Mouse (Mus musculus) cerebral cortex, adult 2 months (tissue): ENCODE measurements around the gene Otud7b.

Source experiments
- WGBS: fragments of 180-500 bp; shearing (Covaris S2); methylation state at CpG from one replicate; pipeline ENCODE4 v1.1.7; 2018; 5-methylcytosine and 5-hydroxymethylcytosine counted together

The Otud7b gene

DNA sequence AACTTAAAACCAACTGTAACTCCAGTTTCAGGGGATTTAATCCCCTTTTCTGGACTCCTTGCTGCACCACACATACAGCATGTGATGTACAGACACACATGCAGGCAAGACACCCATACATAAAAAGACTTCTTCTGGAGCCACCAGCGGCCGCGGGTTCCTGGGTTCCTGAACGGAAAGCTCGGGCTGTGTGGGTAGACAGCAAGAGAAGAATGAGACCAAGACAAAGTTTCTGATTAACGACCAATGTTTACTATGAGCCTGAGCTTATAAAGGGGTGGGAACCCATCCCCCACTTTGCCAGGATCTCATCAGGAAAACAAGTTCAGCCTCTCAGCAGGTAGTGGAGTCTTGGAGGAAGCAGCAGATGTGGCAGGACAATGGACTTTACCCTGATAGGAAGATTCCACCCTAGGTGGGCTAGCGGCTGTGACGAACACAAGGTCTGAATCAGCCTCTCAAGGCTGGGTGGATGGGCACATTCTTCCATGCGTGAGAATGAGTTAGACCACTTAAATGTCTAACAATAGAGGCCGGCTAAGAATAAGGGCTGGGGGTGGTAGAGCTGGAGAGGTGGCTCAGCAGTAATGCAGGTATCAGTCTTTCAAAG, 20.1 kb upstream of the Otud7b start:
- WGBS = 74% methylated on average over 10 of the region's 10 CpGs

DNA sequence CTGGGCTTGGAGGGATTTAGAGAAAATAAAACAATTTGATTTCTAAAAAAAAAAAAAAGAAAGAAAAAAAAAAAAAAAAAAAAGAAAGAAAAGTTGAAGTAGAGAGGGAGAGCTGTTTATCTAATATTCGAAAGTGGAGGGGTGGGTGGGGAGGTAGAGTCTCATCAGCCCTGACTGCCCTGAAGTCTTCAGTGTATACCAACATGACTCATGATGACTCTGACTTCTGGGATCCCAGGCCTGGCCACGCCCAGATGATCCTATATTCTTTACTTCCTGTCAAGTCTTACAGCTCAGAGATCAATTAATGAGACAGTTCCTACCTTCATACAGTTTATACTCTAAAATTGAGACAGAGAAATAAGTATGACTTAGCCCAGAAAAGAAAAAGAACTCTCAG, 17.1 kb upstream of the Otud7b start:
- 82% methylated on average over 2 of the region's 2 CpGs for WGBS

DNA sequence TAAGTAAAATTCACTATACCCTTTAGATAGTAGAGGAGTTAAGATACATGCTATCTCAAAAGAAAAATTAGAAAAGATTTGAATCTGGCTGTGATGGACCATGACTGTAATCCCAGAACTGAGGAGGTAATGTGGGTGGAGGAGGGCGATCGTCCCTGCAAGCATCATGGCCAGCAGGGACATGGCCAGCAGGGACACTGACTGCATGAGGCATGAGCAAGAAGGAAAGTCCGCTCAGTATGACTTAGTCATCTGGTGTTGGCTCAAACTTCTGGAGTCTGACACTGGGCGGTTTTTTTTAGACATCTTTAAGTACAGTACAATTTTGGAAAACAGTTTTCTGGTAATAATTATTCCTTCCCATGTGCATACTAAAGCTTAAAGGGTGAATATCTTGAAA, 16.5 kb upstream of the Otud7b start:
- 83% methylated on average over 4 of the region's 4 CpGs for WGBS

DNA sequence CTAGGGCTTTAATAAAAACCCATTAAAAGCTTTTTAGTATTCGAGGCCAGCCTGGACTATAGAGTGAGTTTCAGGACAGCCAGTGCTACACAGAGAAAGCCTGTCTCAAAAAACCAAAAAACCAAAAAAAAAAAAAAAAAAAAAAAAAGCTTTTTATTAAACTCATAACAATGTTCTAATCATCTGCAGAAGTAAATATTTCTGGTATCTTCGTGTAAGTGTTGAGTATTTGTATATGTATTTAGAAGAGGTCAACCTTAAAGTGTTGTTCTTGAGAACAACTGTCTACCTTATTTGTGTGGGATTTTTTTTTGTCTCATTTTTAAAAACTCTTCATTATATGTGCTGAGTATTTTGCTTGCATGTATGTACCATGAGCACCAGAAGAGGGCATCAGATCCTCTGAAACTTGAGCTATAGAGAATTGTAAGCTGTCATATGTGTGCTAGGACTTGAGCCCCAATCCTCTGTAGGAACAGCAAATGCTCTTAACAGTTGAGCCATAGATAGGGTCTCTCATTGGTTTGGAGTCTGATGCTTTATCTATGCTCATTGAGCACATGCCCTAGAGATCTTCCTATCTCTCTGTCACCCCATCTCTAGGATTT, 14.3 kb upstream of the Otud7b start:
- WGBS = 67% methylated on average over 2 of the region's 2 CpGs

DNA sequence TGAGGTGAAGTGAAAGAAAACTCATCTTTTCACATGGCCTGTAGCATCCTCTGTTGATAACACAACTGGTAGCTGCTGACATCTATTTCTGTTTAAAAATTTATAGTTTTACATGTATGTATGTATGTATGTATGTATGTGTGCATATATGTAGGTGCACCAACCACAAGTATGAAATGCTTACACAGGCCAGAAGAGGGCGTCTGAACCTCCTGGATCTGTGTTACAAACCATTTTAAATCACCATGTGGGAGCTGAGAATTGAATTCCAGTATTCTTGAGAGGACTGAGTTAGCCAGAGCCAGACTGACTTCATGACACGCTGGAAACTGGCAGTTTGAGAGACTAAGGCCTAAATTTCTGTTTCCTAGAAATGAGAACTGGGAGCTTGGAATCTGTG, 13.2 kb upstream of the Otud7b start:
- 83% methylated on average over 2 of the region's 2 CpGs for WGBS

DNA sequence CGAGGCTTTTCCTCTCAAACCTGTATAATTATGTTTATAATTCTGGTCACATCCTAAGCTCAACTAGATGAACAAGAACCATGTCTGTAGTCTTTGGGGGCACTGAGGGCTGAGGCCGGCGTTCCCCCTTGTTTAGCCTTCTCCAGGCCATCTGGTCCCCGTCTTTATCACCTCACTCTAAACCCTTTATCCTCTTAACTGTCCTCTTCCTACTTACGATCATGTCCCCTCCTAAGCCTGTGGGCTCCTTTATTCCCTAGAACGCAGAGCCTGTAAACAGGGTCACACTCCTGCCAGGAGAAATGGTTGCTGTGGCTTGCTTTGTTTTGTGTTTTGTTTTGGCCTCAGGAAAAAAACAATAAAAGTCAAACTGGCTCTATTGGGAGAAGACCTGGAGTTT, 12.4 kb upstream of the Otud7b start:
- 82% methylated on average over 6 of the region's 6 CpGs for WGBS

DNA sequence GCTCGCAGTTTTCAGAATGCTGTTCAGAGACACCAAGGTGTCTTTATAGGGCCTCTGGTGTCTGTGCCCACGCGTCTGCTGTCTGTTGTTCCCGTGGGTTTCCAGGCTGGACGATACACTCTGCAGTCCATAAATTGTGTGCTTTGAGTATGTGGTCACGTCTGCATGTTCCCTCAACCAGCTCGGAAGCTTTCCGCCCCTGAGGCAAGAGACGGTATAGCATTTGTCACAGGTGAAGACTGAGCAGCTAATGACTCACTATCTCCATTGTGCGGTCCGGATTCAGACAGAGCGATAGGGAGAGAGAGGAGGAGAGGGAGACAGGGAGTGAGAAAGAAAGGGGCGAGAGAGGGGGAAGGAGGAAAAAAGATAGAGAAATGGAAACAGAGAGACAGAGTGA, 10.8 kb upstream of the Otud7b start:
- 69% methylated on average over 13 of the region's 13 CpGs for WGBS

DNA sequence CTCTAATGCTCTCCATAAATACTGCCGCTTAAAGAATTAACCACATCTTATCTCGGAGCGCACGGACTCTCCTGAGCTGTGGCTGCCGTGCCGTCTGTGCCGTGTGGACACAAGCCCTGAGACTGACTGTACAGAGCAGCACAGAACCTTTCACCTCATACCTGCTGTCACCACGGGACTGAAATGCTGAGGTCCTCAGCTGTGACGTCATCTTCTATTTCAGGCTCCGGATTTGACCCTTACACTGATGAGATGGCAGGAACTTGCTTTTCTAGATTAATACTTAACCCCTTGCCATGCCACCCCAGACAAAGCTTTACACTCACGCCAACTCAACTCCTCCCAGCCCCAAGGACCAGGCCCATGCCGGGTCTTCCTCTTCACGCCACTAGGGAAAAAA, 10.1 kb upstream of the Otud7b start:
- WGBS = 68% methylated on average over 13 of the region's 13 CpGs

DNA sequence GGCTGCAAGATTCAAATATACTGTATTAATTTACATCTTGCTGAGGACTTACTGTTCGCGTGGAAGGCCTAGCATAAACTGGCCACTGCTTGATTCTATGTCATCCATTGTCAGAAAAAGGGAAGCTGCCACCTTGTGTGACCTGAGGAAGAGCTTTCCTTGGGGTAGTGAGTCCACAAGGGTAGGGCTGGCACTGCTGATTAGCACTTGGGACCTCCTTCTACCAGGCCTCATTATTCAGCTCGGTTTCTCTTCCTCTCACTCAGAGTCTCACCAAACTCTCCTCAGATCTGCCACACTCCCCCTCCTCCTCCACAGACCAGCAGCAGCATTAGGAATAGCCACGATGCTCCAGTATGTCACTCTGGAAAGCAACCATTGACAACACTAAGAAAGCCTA, 6.2 kb upstream of the Otud7b start:
- 62% methylated on average over 4 of the region's 4 CpGs for WGBS

DNA sequence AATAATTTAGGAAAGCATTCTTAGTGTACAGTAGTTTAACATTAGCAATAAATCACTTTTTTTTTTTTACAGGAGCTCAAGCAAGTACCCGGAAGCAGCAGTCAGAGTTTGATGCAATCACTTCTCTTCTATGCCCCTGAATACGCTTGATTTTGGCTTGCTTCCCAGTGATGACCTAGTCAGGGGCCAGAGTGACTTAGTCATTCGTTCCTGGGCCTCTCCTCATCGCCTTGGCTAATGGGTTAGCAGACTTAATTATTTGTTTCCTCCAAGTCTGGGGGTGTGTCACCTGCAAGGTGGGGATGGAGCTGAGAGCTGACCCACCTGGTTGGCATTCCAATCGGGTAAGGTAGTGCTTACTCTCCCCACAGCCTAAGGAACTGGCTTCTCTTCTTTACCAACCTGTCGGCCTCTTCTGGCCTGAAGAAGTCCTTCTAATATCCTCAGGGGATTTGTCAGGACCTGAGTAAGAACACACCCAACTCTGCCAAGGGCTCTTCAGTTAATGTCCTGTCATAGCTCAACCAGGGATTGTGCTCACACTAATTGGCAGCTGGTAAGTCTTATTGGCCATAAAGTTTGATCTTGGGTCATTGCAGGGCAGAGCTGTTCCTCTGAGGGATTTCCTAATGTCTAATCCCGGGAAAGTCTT, 5.6 kb upstream of the Otud7b start:
- WGBS = 61% methylated on average over 7 of the region's 7 CpGs

DNA sequence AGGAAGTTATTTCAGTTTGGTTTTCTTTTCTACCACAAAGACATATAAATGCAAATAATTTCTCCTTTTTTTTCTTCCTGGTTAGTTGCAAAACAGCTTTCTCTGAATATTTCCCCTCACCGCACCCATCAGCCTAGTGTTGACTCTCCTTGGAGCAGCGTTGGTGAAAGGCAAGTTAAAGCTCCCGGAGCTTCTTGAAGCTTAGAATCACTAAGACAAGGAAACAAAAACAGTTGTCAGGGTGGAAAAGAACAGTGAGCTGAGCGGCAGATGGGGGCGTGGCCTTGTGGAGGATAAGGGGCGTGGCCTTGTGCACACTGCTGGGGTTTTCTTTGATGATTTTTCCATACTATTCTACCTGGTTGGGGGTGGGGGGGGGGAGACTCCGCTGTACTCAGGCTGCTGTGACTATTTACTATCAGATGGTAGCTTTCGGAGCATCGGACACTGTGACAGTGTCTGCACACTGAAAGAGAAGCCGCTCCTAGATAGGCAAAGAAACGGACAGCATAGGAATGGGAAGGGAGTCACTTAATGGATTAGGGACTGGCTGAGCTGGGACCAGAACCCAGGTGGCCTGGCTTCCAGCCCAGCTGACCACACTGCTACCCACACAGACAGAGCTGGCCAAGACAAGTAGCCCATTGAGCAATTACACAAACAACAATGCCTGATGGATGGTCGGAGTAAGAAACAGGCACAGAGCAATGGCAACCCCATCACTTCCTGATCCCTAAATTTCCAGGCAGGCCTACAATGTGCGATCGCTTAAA, 2.0 kb upstream of the Otud7b start:
- WGBS = 26% methylated on average over 14 of the region's 14 CpGs

DNA sequence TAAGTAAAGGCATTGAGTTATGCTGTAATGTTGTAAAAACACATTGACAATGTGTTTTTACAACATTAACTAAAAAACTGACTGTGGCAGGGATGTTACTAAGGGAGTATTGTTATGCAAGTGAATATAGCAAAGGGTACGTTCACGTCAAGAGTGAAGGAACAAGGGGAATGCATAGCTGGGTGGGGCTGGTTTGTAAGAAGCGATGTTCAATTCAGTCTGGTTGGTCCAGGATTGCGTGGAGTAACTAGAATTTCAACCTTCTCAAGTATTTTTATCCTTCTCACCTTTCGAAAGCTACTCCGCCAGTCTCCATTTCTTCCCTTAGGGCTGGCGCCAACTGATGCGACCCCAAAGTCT, 446 bp upstream of the Otud7b start:
- WGBS = 3% methylated on average over 8 of the region's 8 CpGs

DNA sequence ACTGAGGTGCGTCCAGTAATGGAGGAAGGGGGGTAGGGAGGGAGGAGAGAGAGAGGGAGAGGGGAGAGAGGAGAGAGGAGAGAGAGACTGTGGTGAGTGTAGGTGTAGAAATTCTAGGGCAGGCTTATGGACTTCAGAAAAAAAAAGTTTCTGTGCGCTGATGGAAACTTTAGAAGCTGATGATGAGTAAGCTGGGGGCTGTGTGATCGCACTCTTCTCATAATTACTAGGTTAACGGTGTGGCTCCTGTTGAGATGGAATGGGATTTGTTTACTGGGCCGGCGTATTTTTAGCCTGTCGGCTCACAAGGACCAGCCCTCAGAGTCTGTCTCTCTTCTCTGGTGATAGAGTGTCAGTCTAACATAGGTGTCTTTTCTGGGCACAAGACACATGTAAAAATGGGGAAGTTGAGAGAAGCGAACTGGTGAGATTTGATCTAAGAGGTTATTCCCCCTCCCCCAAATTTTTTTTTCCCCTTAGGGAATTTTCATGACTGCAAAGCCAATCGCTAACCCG, 963 bp downstream of the Otud7b start:
- WGBS = 6% methylated on average over 10 of the region's 10 CpGs

DNA sequence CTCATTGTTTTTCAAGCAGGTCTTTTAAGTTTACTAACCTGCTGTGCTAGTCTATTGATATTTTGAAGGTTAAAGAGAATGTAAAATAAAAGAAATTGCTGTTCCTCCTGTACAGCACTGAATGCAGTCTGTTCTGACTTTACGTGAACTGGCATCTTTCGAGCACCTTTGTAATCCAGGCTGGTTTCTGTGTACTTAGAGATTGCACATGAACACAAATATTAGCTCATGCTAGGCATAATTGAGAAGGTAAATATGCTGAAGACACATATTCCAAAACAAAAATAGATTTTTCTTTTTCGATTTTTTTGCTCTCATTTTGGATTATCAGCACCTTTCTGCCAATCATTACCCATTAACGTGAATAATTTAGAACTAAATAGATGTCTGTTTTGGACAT, 1.8 kb downstream of the Otud7b start:
- 75% methylated on average over 4 of the region's 4 CpGs for WGBS

DNA sequence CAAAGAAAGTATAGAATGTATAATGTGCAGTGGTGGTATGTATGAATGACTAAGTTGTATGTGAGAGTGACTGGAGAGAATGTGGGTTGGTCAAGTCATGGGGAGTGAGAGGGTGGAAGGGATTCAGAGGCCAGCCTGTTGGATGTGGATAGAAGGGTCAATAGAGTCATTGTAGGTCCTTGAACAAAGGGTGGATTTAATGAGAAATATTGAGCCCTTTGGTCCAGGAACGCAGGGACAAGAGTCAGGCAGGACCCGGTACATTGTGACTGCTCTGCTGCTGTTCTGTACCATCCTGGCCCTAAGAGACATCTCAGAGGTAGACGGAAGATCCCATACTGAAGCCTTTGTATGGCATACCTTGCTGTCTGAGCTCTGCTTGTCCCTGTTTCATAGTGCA, 4.0 kb downstream of the Otud7b start:
- 74% methylated on average over 3 of the region's 3 CpGs for WGBS

DNA sequence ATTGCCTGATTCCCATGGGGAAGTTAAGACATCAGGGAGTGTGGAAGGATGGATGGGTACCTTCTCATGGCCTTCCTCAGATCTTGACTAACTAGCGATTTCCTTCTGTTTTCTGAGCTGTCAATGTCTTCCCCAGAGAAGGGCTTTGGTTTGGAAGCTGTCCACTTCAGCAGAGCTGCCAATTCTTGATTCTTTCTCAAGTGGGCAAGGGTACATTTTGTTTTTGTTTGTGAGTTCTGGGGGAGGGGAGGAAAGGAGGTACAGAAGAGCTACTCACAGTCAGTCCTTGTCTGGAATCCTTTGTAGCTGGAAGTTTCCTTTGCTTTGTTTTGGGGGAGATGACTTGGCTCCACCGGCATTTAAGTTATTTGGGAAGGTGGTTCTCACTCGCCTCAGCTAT, 8.9 kb downstream of the Otud7b start:
- WGBS = 48% methylated on average over 3 of the region's 3 CpGs

DNA sequence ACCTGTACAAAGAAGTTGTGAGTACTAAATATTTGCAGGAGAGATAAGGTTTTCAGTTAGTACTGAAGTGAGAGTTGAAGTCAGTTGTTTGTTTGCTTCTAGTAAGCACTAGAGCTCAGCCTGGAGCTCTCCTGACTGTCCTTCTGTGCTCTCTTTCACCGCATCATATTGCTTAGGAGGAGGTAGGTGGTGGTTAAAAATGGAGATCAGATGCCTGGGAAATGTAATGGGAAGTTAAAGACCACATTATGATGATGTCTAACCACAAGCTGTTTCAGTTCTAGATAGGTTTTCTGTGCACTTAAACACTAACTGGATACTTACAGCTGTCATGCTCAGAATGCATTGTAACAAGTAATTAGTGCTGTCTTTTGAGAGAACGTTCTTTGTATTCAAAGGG, 13.8 kb downstream of the Otud7b start:
- WGBS = 33% methylated on average over 2 of the region's 2 CpGs

DNA sequence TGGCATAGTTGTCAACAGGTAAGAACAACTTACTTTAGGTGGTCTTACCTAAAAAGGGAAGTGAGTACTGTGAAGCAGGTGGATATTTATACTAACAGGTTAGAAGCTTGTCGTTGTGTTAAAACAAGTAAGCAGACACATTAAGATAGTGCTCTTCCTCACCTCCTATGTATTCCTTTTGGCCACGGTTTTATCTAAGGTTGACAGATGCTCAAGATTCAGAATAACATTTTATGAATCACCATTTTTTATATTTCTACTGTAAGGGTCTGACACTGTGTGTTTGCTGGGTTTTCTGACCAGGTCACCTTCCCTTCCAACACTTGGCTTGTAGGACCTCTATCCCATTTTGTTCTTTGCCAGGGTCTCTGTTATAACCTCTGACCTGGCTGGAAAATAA, 14.4 kb downstream of the Otud7b start:
- WGBS = 61% methylated on average over 2 of the region's 2 CpGs

DNA sequence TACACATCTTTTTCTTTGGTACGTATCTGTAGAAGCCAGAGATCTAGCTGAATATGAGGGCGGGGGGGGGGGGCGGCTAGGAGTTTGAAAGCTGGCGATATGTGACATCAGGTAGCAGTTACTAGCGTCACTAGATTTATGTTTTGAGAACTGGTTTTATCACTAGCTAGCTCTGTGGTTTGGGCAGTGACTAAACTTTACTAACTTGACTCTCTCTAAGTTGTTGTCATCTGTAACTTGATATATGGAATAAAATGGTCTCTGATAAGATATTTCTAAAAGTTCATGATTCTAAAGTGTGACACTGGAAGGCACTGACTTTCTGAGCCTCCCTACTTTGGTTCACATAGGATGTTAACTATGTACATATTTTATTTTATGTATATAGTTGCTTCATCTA, 19.9 kb downstream of the Otud7b start:
- WGBS = 68% methylated on average over 5 of the region's 5 CpGs

DNA sequence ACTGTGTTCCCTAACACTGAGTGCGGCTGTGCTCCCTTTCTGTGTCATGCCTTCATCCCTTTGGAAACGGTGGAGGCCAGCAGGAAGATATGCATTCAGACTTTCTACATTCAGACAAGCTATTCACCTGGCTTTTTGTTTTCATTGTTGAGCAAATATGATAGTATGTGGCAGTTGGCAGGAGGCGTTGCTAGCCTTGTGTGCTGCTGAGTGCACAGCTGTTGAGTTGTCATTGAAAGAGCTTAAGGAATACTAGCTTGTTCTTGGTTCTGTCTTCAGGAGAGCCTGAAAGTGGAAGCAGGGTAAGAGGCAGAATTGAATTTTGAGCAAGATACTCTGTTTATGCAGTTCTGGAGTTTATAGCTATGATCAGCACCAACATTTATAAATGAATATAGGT, 28.2 kb downstream of the Otud7b start:
- 75% methylated on average over 3 of the region's 3 CpGs for WGBS

DNA sequence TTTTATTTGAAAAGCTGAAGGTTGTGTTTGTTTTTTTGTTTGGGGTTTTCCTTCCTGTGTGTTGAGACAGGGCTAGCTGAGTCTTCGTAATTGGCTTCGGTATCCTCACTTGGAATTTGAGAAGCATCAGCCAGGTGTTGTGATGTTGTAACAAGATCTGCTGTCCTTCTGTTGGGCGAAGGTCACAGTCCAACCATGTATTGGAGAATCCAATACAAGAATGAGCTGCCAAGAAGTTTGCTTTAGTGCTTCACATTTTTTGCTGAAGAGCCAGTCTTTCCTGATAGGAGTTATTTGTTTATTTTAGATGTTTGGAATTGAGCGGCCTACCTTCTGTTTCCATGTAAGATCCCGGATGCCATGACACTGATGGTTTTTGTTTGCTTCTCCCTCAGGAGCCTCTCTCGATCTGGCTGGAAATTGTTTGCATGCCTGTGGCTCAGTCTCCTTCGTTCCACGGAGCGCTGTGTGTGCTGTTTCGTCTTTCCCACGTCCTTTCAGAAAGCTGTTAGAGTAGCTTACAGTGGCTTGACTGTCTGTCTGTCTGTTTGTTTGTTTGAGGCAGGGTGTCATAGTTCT, 29.1 kb downstream of the Otud7b start:
- WGBS = 62% methylated on average over 11 of the region's 11 CpGs

DNA sequence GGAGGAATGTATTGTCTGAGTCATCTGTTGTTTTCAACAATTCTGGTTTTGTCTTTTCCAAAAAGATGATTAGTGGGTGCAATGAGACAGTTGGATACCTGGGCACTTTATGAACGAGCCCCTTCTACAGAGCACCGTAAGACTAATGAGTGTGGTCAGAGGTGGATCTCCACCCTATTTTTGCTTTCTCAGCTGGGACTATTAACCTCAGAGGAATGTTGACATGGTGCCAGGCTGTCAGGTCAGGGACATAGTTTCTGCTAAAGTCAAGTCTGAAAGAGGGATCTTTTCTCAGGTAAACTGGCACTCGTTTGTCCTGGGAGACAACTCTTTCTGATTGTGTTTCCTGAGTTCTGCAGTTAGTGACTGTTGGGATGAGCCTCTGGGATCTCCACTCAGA, 30.7 kb downstream of the Otud7b start:
- 88% methylated on average over 3 of the region's 3 CpGs for whole genome bisulfite sequencing
